Mouse (Mus musculus) lung, postnatal 0 days (tissue): Measurements from ENCODE around the gene Creb3l1.

Source experiments
- CTCF ChIP-seq: IDR thresholded peaks from 2 replicates; pipeline ENCODE4 v1.5.1; 2016; ENCODE audit warnings: antibody characterized with exemption, mild to moderate bottlenecking
- EP300 ChIP-seq: IDR thresholded peaks from 2 replicates; pipeline ENCODE4 v1.6.1; 2016; ENCODE audit warnings: antibody characterized with exemption, mild to moderate bottlenecking, control low read depth

DNA sequence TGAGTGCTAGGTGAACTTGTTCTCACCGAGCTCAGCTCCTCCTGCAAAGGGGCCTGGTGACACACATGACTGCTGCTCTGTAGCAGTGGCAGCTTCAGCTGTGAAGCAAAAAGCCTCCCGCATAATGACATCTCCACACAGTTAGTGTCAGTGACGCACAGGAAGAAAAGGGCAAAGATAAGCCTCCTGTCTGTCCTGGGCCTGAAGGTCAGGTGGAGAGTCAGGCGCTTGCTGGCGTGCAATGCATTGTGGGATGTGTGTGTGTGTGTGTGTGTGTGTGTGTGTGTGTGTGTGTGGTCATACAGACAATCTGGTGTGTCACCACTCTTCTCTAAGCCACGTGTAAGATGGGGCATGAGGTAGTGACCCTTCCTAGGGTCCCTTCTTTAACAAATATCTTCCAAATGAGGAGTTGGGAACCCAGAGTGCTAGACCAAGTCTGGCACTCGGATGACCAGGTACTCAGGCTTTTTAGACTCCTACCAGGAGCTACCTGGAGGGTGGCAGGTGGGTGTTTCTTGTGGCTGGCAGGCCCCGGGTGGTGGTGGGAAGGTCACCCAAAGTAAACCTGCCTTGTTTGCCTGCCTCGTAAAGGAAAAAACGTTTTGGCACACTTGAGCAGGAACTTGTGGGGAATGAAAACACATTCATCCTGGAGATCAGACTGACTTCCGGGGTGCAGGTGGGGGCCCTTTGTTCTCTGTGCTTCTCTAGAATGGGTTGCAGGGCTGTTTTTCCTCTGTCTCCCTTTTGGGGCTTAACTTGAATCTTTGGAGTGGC, 3.7 kb upstream of the Creb3l1 start:
- TF ChIP-seq CTCF (no peak), EP300 (no peak)
